Mouse (Mus musculus): ENCODE data around the gene Trak1. TPM values are rescaled to one million over a fixed set of nuclear protein-coding genes. Genes with fewer than 3 reads are reported as not detected.

Trak1 gene
- polyA plus RNA-seq, 1 experiment from 2014 or later, result 21.2 TPM

DNA sequence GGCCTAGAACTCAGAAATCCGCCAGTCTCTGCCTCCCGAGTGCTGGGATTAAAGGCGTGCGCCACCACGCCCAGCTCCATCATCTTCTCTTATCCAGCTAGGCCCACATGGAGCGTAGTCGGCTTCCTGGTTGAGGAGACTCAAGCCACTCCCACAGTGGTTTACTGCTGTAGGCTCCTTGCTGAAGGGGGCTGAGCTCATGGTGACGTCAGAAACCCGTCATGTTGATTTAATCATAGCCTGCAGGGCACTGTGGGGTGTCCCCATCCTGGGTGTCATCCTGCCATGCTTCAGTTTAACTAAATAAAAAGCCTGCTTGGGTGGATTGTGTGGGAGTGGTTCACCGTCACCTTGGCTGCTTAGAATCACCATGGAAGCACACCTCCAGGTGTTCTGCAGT is 92.0 kb downstream of the Trak1 start:
- no peak for ATAC-seq (ENCODE audit: low FRiP score)
- 88% methylated on average over 10 of the region's 10 CpGs for WGBS

DNA sequence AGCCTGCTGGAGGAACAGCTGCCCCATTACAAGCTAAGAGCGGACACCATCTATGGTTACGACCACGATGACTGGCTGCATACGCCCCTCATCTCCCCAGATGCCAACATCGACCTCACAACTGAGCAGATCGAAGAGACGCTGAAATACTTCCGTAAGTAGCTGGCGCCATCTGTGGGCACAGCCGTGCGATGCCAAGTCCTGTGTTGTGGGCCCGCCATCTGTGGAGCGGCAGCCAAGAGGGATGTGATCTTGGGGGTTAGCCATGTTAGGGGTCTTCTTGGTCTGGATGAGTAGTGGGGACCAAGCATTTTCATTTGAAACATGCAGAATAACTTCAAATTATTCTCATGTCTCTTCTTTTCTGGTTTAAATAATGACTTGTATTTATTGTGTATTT is 94.6 kb downstream of the Trak1 start:
- WGBS, result 95% methylated on average over 13 of the region's 13 CpGs
- no peak overlapping the region for H3K4me2 ChIP-seq (replicated peaks; ENCODE audit: low read depth, low read length)
- no peak for ATAC-seq (ENCODE audit: low FRiP score)
- H3K36me3 ChIP-seq (ENCODE audit: control insufficient read depth, insufficient read depth, low read length), result no peaks in the 10 kb centered on the region
- no peak overlapping the region for H3K9ac ChIP-seq (ENCODE audit: low read depth, low read length)
- no peaks in the 10 kb centered on the region for H3K27me3 ChIP-seq (ENCODE audit: control insufficient read depth, insufficient read depth, low read length)
- no peak overlapping the region for H3K27ac ChIP-seq (ENCODE audit: low read depth, low read length)
- no peaks in the 10 kb centered on the region for H3K4me1 ChIP-seq (replicated peaks; ENCODE audit: control insufficient read depth, insufficient read depth, low read length)
- DNase-seq (ENCODE audit: low spot score), result no peak
- no peak overlapping the region for H3K4me3 ChIP-seq (ENCODE audit: low read depth, low read length)
- H3K9me3 ChIP-seq (ENCODE audit: control insufficient read depth, low read length), result no peaks in the 10 kb centered on the region

More for the DNA sequence above, 92.0 kb downstream of the Trak1 start:
- Histone ChIP-seq H3K4me1 (replicated peaks; ENCODE audit: control insufficient read depth, insufficient read depth, low read length) (no peaks in the 10 kb centered on the region; the same call in 1 of the 2 replicates), H3K27me3 (ENCODE audit: control insufficient read depth, insufficient read depth, low read length) (no peaks in the 10 kb centered on the region), H3K4me2 (replicated peaks; ENCODE audit: low read depth, low read length) (no peak overlapping the region), H3K27ac (ENCODE audit: low read depth, low read length) (no peak overlapping the region), H3K4me3 (ENCODE audit: low read depth, low read length) (no peak overlapping the region), H3K9ac (ENCODE audit: low read depth, low read length) (no peak overlapping the region), H3K36me3 (ENCODE audit: control insufficient read depth, insufficient read depth, low read length) (no peaks in the 10 kb centered on the region), H3K9me3 (ENCODE audit: control insufficient read depth, low read length) (no peaks in the 10 kb centered on the region)
- DNase-seq (ENCODE audit: low spot score), result no peak

DNA sequence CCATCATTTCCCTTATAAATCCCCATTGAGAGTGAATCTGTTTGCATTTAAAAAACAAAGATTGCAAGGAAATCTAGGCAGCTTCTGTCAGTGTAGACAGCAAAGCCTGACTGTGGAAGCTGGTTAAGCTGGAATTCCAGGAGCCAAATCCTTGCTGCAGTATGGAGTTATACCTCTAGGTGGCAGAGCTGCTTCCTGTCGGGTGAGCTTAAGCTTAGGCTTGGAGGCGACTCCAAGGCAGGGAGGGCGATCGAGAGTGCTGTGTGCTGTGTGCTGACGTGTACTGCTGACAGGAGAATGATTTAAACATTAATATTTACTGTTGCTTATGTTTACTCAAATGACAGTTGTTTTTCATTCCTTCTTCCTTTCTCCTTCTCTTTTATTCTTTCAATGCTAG is 95.1 kb downstream of the Trak1 start:
- WGBS, result 51% methylated on average over 5 of the region's 5 CpGs

DNA sequence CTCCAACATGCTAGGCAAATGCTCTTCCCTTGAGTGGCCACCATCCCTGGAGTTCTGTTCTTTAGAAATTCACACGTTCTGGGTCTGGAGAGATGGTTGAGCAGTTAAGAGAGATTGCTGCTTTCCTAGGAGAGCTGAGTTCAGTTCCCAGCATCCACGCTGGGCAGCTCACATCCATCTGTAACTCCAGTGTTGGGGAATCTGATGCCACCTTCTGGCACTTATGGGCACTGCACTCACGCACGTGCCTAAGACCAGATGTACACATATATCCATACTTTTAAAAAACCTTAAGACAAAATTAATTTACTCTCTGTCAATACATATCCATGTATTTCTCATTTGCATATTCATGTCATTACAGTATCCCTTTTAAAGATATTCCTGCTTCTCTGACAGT is 95.8 kb downstream of the Trak1 start:
- H3K36me3 ChIP-seq (ENCODE audit: control insufficient read depth, insufficient read depth, low read length), result no peaks in the 10 kb centered on the region
- H3K27ac ChIP-seq (ENCODE audit: low read depth, low read length), result no peak overlapping the region
- H3K9ac ChIP-seq (ENCODE audit: low read depth, low read length), result no peak overlapping the region
- H3K4me3 ChIP-seq (ENCODE audit: low read depth, low read length), result no peak overlapping the region
- H3K27me3 ChIP-seq (ENCODE audit: control insufficient read depth, insufficient read depth, low read length), result no peaks in the 10 kb centered on the region
- DNase-seq (ENCODE audit: low spot score) (no peak), ATAC-seq (ENCODE audit: low FRiP score) (no peak)
- 91% methylated on average over 4 of the region's 4 CpGs for WGBS
- H3K4me1 ChIP-seq (replicated peaks; ENCODE audit: control insufficient read depth, insufficient read depth, low read length), result no peaks in the 10 kb centered on the region
- no peaks in the 10 kb centered on the region for H3K9me3 ChIP-seq (ENCODE audit: control insufficient read depth, low read length)
- H3K4me2 ChIP-seq (replicated peaks; ENCODE audit: low read depth, low read length), result no peak overlapping the region

More for the DNA sequence above, 95.1 kb downstream of the Trak1 start:
- H3K36me3 ChIP-seq (ENCODE audit: control insufficient read depth, insufficient read depth, low read length), result no peaks in the 10 kb centered on the region
- H3K4me1 ChIP-seq (replicated peaks; ENCODE audit: control insufficient read depth, insufficient read depth, low read length), result no peaks in the 10 kb centered on the region
- H3K27ac ChIP-seq (ENCODE audit: low read depth, low read length), result no peak overlapping the region
- H3K27me3 ChIP-seq (ENCODE audit: control insufficient read depth, insufficient read depth, low read length), result no peaks in the 10 kb centered on the region
- DNase-seq (ENCODE audit: low spot score), result peak; percentile 72
- no peak overlapping the region for H3K4me3 ChIP-seq (ENCODE audit: low read depth, low read length)
- no peak for ATAC-seq (ENCODE audit: low FRiP score)
- no peak overlapping the region for H3K4me2 ChIP-seq (replicated peaks; ENCODE audit: low read depth, low read length)
- H3K9me3 ChIP-seq (ENCODE audit: control insufficient read depth, low read length), result no peaks in the 10 kb centered on the region
- H3K9ac ChIP-seq (ENCODE audit: low read depth, low read length), result no peak overlapping the region

DNA sequence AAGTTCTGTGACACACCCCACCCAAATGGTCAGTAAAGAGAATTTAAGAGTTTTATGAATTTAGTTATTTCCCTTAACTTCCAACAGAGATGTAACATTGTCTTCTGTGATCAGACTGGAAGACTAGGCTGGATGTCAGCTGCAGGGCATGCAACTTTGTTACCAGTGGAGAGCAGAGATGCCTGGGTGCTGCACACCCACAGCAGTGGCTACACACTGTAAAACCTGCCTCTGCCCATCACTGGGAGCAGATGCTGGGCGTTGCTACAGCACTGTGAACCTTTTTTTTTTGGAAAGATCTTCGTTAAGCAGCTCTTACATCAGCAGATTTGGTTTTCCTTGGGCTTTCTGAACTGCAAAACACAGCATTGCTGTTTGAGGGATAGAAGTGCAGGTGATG is 97.6 kb downstream of the Trak1 start:
- no peak overlapping the region for H3K4me3 ChIP-seq (ENCODE audit: low read depth, low read length)
- no peak overlapping the region for H3K27ac ChIP-seq (ENCODE audit: low read depth, low read length)
- no peak for DNase-seq (ENCODE audit: low spot score)
- H3K9me3 ChIP-seq (ENCODE audit: control insufficient read depth, low read length), result no peaks in the 10 kb centered on the region
- no peak for ATAC-seq (ENCODE audit: low FRiP score)
- no peak overlapping the region for H3K4me2 ChIP-seq (replicated peaks; ENCODE audit: low read depth, low read length)
- no peak overlapping the region for H3K9ac ChIP-seq (ENCODE audit: low read depth, low read length)
- WGBS, result 78% methylated on average over 2 of the region's 2 CpGs
- H3K27me3 ChIP-seq (ENCODE audit: control insufficient read depth, insufficient read depth, low read length), result no peaks in the 10 kb centered on the region
- H3K36me3 ChIP-seq (ENCODE audit: control insufficient read depth, insufficient read depth, low read length), result no peaks in the 10 kb centered on the region
- H3K4me1 ChIP-seq (replicated peaks; ENCODE audit: control insufficient read depth, insufficient read depth, low read length), result no peaks in the 10 kb centered on the region

DNA sequence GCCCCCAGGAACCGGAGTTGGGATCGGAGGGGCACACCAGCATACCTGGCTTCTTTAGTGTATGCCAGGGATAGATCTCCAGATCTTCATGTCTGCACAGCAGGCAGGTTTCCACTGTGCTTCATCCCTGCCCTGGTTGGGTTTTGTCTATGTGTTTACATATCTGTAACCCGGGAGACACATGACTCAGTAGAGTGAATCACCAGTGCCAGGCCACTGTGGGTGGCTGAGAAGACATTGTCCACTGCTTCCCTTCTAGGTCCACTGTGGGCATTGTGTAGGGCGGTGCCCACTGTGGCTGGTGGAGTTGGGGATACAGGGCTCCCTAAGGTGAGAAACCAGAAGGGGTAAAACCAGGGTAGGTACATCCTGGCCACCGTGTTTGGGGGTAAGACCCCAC is 98.5 kb downstream of the Trak1 start:
- no peak overlapping the region for H3K9ac ChIP-seq (ENCODE audit: low read depth, low read length)
- no peak overlapping the region for H3K4me3 ChIP-seq (ENCODE audit: low read depth, low read length)
- no peaks in the 10 kb centered on the region for H3K36me3 ChIP-seq (ENCODE audit: control insufficient read depth, insufficient read depth, low read length)
- no peaks in the 10 kb centered on the region for H3K27me3 ChIP-seq (ENCODE audit: control insufficient read depth, insufficient read depth, low read length)
- H3K4me2 ChIP-seq (replicated peaks; ENCODE audit: low read depth, low read length), result no peak overlapping the region
- H3K27ac ChIP-seq (ENCODE audit: low read depth, low read length), result no peak overlapping the region
- WGBS, result 95% methylated on average over 5 of the region's 5 CpGs
- H3K9me3 ChIP-seq (ENCODE audit: control insufficient read depth, low read length), result no peaks in the 10 kb centered on the region
- no peak for ATAC-seq (ENCODE audit: low FRiP score)
- no peaks in the 10 kb centered on the region for H3K4me1 ChIP-seq (replicated peaks; ENCODE audit: control insufficient read depth, insufficient read depth, low read length)
- DNase-seq (ENCODE audit: low spot score), result no peak

DNA sequence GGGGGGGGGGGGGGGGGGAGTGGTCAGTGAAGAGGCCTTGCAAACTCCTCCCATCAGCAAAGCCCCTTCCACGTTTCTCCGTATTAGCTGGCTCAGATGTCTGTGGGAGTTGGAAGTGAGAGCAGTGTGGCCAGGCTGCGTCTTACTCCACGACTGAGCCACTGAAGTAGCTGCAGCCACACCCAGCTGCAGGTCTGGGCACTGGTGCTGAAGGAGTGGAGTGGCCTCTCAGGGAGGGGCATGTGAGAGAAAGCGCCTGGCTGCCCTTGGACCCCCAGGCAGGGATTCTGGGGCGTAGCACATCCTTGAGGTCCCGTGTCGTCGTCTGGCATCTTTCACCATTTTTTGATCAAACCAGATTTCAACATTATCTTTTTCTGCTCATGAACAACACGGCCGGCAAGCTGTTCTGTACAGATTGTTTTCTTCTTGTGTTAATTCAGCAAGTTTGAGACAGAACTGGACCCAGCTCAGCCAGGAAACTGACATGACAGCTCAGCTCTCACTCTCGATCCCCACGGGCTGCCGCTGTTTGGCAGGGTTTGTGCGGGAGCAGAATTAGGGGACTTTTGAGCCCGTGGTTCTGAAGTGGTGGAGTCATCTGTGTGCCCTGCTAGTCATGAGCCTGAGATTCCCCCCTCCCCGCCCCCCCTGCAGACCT is 100.9 kb downstream of the Trak1 start:
- H3K27me3 ChIP-seq (ENCODE audit: control insufficient read depth, insufficient read depth, low read length), result no peaks in the 10 kb centered on the region
- no peak overlapping the region for H3K27ac ChIP-seq (ENCODE audit: low read depth, low read length)
- no peak overlapping the region for H3K9ac ChIP-seq (ENCODE audit: low read depth, low read length)
- ATAC-seq (ENCODE audit: low FRiP score) (no peak), DNase-seq (ENCODE audit: low spot score) (no peak)
- H3K36me3 ChIP-seq (ENCODE audit: control insufficient read depth, insufficient read depth, low read length), result no peaks in the 10 kb centered on the region
- no peaks in the 10 kb centered on the region for H3K9me3 ChIP-seq (ENCODE audit: control insufficient read depth, low read length)
- no peak overlapping the region for H3K4me2 ChIP-seq (replicated peaks; ENCODE audit: low read depth, low read length)
- WGBS, result 75% methylated on average over 17 of the region's 17 CpGs
- H3K4me3 ChIP-seq (ENCODE audit: low read depth, low read length), result no peak overlapping the region
- no peaks in the 10 kb centered on the region for H3K4me1 ChIP-seq (replicated peaks; ENCODE audit: control insufficient read depth, insufficient read depth, low read length)

DNA sequence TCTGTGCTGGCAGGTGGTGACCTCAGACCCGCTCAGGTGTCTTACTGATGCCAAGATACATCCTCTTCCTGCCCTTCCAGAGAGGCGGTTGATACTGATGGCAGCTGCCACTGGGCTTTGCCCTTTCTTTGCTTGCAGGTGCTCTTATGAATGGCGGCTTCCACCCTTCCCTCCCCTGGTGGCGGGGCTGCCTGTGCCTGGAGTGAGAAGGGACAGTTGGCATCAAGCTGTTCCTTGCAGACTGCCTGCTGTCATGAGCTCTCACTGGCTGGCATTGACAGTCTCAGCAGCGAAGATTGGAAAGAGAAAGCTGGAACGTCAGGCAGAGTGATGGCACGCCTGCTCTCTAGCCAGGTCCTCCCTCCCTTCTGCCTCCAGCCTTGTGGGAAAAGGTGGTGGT is 101.5 kb downstream of the Trak1 start:
- Histone ChIP-seq H3K9me3 (ENCODE audit: control insufficient read depth, low read length) (no peaks in the 10 kb centered on the region), H3K27ac (ENCODE audit: low read depth, low read length) (0 out of 2 replicates have a peak overlapping the region, but pooled peaks have one; percentile 13), H3K9ac (ENCODE audit: low read depth, low read length) (no peak overlapping the region), H3K4me3 (ENCODE audit: low read depth, low read length) (no peak overlapping the region), H3K27me3 (ENCODE audit: control insufficient read depth, insufficient read depth, low read length) (no peaks in the 10 kb centered on the region), H3K4me2 (replicated peaks; ENCODE audit: low read depth, low read length) (no peak overlapping the region), H3K4me1 (replicated peaks; ENCODE audit: control insufficient read depth, insufficient read depth, low read length) (0 out of 2 replicates have a peak, but pooled peaks cover 2% of the 10 kb centered on the region), H3K36me3 (ENCODE audit: control insufficient read depth, insufficient read depth, low read length) (no peaks in the 10 kb centered on the region)
- 74% methylated on average over 6 of the region's 7 CpGs for WGBS
- DNase-seq (ENCODE audit: low spot score) (no peak), ATAC-seq (ENCODE audit: low FRiP score) (no peak)

DNA sequence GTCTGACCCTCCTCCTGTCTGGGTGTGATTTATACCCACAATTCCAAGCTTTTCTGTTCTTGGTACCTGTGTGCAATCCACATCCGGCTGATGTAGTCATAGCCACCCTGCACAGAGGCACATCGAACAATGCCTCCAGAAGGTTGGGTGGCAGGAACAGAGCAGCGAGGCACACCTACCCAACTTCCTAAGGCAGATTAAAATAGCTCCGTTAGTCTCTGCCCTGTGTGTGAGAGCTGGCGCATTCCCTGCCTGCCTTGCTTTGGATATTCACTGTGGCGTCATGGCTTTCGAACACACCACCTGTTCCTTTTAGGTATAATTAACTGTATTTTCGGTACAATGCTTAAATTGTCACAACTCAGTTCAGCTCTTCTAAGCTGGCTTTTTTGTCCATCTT is 103.3 kb downstream of the Trak1 start:
- Histone ChIP-seq H3K4me1 (replicated peaks; ENCODE audit: control insufficient read depth, insufficient read depth, low read length) (0 out of 2 replicates have a peak, but pooled peaks cover 2% of the 10 kb centered on the region), H3K9me3 (ENCODE audit: control insufficient read depth, low read length) (no peaks in the 10 kb centered on the region), H3K4me3 (ENCODE audit: low read depth, low read length) (no peak overlapping the region), H3K27ac (ENCODE audit: low read depth, low read length) (no peak overlapping the region), H3K9ac (ENCODE audit: low read depth, low read length) (no peak overlapping the region), H3K4me2 (replicated peaks; ENCODE audit: low read depth, low read length) (no peak overlapping the region), H3K27me3 (ENCODE audit: control insufficient read depth, insufficient read depth, low read length) (no peaks in the 10 kb centered on the region), H3K36me3 (ENCODE audit: control insufficient read depth, insufficient read depth, low read length) (no peaks in the 10 kb centered on the region)
- WGBS, result 91% methylated on average over 8 of the region's 8 CpGs
- ATAC-seq (ENCODE audit: low FRiP score) (no peak), DNase-seq (ENCODE audit: low spot score) (no peak)

All from hindbrain, embryonic 11.5 days (tissue).